Mouse (Mus musculus) embryonic facial prominence, embryonic 14.5 days (tissue): ENCODE results near the gene Ifna6. TPM values are rescaled to one million over a fixed set of nuclear protein-coding genes. Genes with fewer than 3 reads are reported as not detected.

Experiments used
- ATAC-seq: fragments of 200-750 bp; cut with Nextera tagmentation; 2 replicates; pipeline ENCODE4 v1.8.0; 2017; ENCODE audit warnings: low read depth, moderate number of reproducible peaks, moderate TSS enrichment
- DNase-seq: peaks from one replicate; pipeline ENCODE4 v3.0.0-alpha.2; 2015; ENCODE audit warnings: low spot score
- H3K27ac ChIP-seq: fragments of 300-500 bp; sonication (generic); replicated peaks from 2 replicates; pipeline ENCODE4 v1.5.1; 2014; ENCODE audit warnings: low read depth, mild to moderate bottlenecking, low read length, moderate library complexity
- H3K27me3 ChIP-seq: fragments of 300-500 bp; sonication (generic); replicated peaks from 2 replicates; pipeline ENCODE4 v1.6.1; 2014; ENCODE audit warnings: low read length; ENCODE audit not compliant: control insufficient read depth, insufficient read depth
- H3K36me3 ChIP-seq: fragments of 300-500 bp; sonication (generic); 2 replicates; pipeline ENCODE4 v1.6.1; 2014; ENCODE audit warnings: low read length, mixed read lengths; ENCODE audit not compliant: control insufficient read depth, insufficient read depth
- H3K4me1 ChIP-seq: fragments of 300-500 bp; sonication (generic); 2 replicates; pipeline ENCODE4 v1.6.1; 2014; ENCODE audit warnings: antibody characterized with exemption, low read length; ENCODE audit not compliant: control insufficient read depth, insufficient read depth
- H3K4me2 ChIP-seq: fragments of 300-500 bp; sonication (generic); 2 replicates; pipeline ENCODE4 v1.6.1; 2014; ENCODE audit warnings: low read depth, mild to moderate bottlenecking, low read length, moderate library complexity, mixed read lengths
- H3K4me3 ChIP-seq: fragments of 300-500 bp; sonication (generic); 2 replicates; pipeline ENCODE4 v1.5.1; 2014; ENCODE audit warnings: low read depth, mild to moderate bottlenecking, low read length
- H3K9ac ChIP-seq: fragments of 300-500 bp; sonication (generic); 2 replicates; pipeline ENCODE4 v1.6.1; 2014; ENCODE audit warnings: low read depth, mild to moderate bottlenecking, low read length, moderate library complexity, mixed read lengths
- H3K9me3 ChIP-seq: fragments of 300-500 bp; sonication (generic); 2 replicates; pipeline ENCODE4 v1.6.1; 2016; ENCODE audit warnings: low read length; ENCODE audit not compliant: control insufficient read depth
- WGBS: fragments of 180-500 bp; shearing (Covaris S2); extraction: QIAGEN DNeasy Blood & Tissue Kit; methylation state at CpG from one replicate; pipeline ENCODE4 v1.1.7; 2014; 5-methylcytosine and 5-hydroxymethylcytosine counted together
- polyA plus RNA-seq: library from polyadenylated mRNA; unstranded; fragments of >200 nt; fragmentation: Nextera tagmentation; extraction: Ambion mirVana; gene quantifications from 2 replicates; pipeline ENCODE4 v1.2.1, GENCODE M21; 2014

The Ifna6 gene
- polyA plus RNA-seq, 1 experiment from 2014 or later = not detected

GRCm38 (mm10) chr4:88876520-88876919, 49.3 kb downstream of the Ifna6 start:
- 75% methylated on average over 4 of the region's 4 CpGs for WGBS
- Histone ChIP-seq H3K4me2 (no peak overlapping the region), H3K4me1 (0 out of 2 replicates have a peak, but pooled peaks cover 3% of the 10 kb centered on the region), H3K36me3 (no peaks in the 10 kb centered on the region), H3K27ac (no peak overlapping the region), H3K9me3 (no peaks in the 10 kb centered on the region), H3K9ac (no peak overlapping the region), H3K27me3 (0 out of 2 replicates have a peak, but pooled peaks cover 4% of the 10 kb centered on the region), H3K4me3 (no peak overlapping the region)
- ATAC-seq = no peak
- DNase-seq = no peak

Other genes with a start within 250 kb of the Ifna6 start
- not detected in 2 replicates for gene Ifna9, start 235.0 kb upstream of the Ifna6 start, polyA plus RNA-seq
- gene Ifna12, start 224.0 kb upstream of the Ifna6 start, polyA plus RNA-seq = not detected in 2 replicates
- not detected in 2 replicates for gene C87499, start 193.0 kb upstream of the Ifna6 start, polyA plus RNA-seq
- gene Ifna13, start 183.0 kb upstream of the Ifna6 start, polyA plus RNA-seq = not detected in 2 replicates
- not detected in 2 replicates for gene Ifna16, start 150.5 kb upstream of the Ifna6 start, polyA plus RNA-seq
- not detected in 2 replicates for gene Ifna2, start 143.5 kb upstream of the Ifna6 start, polyA plus RNA-seq
- not detected in 2 replicates for gene Ifnab, start 136.1 kb upstream of the Ifna6 start, polyA plus RNA-seq
- gene Gm26566, start 105.6 kb upstream of the Ifna6 start, polyA plus RNA-seq = 1.2 and 2.0 TPM in 2 replicates
- gene Klhl9, start 105.0 kb upstream of the Ifna6 start, polyA plus RNA-seq = 126 and 129 TPM in 2 replicates
- not detected in 2 replicates for gene Gm13271, start 72.5 kb upstream of the Ifna6 start, polyA plus RNA-seq
- 0.17 and 0.28 TPM in 2 replicates for gene Gm13283, start 67.3 kb upstream of the Ifna6 start, polyA plus RNA-seq
- gene Gm13290, start 53.6 kb upstream of the Ifna6 start, polyA plus RNA-seq = 0.48 TPM in 1 of 2 replicates, not detected in the other
- not detected in 2 replicates for gene Gm13289, start 50.5 kb upstream of the Ifna6 start, polyA plus RNA-seq
- not detected in 2 replicates for gene Gm13272, start 47.6 kb upstream of the Ifna6 start, polyA plus RNA-seq
- gene Ifnz, start 45.3 kb upstream of the Ifna6 start, polyA plus RNA-seq = 0.16 and 0.31 TPM in 2 replicates
- gene Gm13276, start 41.7 kb upstream of the Ifna6 start, polyA plus RNA-seq = not detected in 2 replicates
- gene Gm13277, start 38.8 kb upstream of the Ifna6 start, polyA plus RNA-seq = not detected in 2 replicates
- gene Gm13278, start 35.9 kb upstream of the Ifna6 start, polyA plus RNA-seq = not detected in 2 replicates
- not detected in 2 replicates for gene Gm13275, start 32.9 kb upstream of the Ifna6 start, polyA plus RNA-seq
- not detected in 2 replicates for gene Gm13279, start 30.0 kb upstream of the Ifna6 start, polyA plus RNA-seq
- gene Gm13285, start 27.8 kb upstream of the Ifna6 start, polyA plus RNA-seq = 0.67 and 0.74 TPM in 2 replicates
- 0.54 TPM in 1 of 2 replicates, not detected in the other for gene Gm13287, start 24.2 kb upstream of the Ifna6 start, polyA plus RNA-seq
- gene Gm13288, start 21.9 kb upstream of the Ifna6 start, polyA plus RNA-seq = 0.21 TPM in 1 of 2 replicates, not detected in the other
- not detected in 2 replicates for gene Ifna7, start 11.2 kb upstream of the Ifna6 start, polyA plus RNA-seq
- not detected in 2 replicates for gene Ifna11, start 7.5 kb upstream of the Ifna6 start, polyA plus RNA-seq
- gene Ifna5, start 8.1 kb downstream of the Ifna6 start, polyA plus RNA-seq = not detected in 2 replicates
- not detected in 2 replicates for gene Ifna4, start 14.4 kb downstream of the Ifna6 start, polyA plus RNA-seq
- gene Ifna1, start 22.7 kb downstream of the Ifna6 start, polyA plus RNA-seq = not detected in 2 replicates
- gene Ifne, start 52.8 kb downstream of the Ifna6 start, polyA plus RNA-seq = not detected in 2 replicates